Mouse (Mus musculus) hindbrain, embryonic 12.5 days (tissue): Measurements from ENCODE around the gene Lhb. TPM values are rescaled to one million over a fixed set of nuclear protein-coding genes. Genes with fewer than 3 reads are reported as not detected.

Experiments
- ATAC-seq: fragments of 200-750 bp; cut with Nextera tagmentation; 2 replicates; pipeline ENCODE4 v1.8.0; 2017; ENCODE audit warnings: moderate TSS enrichment; ENCODE audit not compliant: low FRiP score
- H3K27ac ChIP-seq: fragments of 300-500 bp; sonication (generic); 2 replicates; pipeline ENCODE4 v1.5.1; 2016; ENCODE audit warnings: mild to moderate bottlenecking
- H3K27me3 ChIP-seq: fragments of 300-500 bp; sonication (generic); 2 replicates; pipeline ENCODE4 v1.6.1; 2016; ENCODE audit warnings: mild to moderate bottlenecking
- H3K36me3 ChIP-seq: fragments of 300-500 bp; sonication (generic); 2 replicates; pipeline ENCODE4 v1.6.1; 2016; ENCODE audit warnings: mild to moderate bottlenecking
- H3K4me1 ChIP-seq: fragments of 300-500 bp; sonication (generic); 2 replicates; pipeline ENCODE4 v1.6.1; 2016
- H3K4me2 ChIP-seq: fragments of 300-500 bp; sonication (generic); replicated peaks from 2 replicates; pipeline ENCODE4 v1.6.1; 2016; ENCODE audit warnings: mild to moderate bottlenecking
- H3K4me3 ChIP-seq: fragments of 300-500 bp; sonication (generic); 2 replicates; pipeline ENCODE4 v1.5.1; 2016; ENCODE audit warnings: mild to moderate bottlenecking
- H3K9ac ChIP-seq: fragments of 300-500 bp; sonication (generic); 2 replicates; pipeline ENCODE4 v1.6.1; 2016; ENCODE audit warnings: mild to moderate bottlenecking, moderate library complexity
- H3K9me3 ChIP-seq: fragments of 300-500 bp; sonication (generic); replicated peaks from 2 replicates; pipeline ENCODE4 v1.6.1; 2016; ENCODE audit warnings: mild to moderate bottlenecking
- WGBS: fragments of 180-500 bp; shearing (Covaris S2); methylation state at CpG from one replicate; pipeline ENCODE4 v1.1.7; 2016; 5-methylcytosine and 5-hydroxymethylcytosine counted together
- polyA plus RNA-seq: library from polyadenylated mRNA; unstranded; fragments of >200 nt; fragmentation: Nextera tagmentation; extraction: Ambion mirVana; gene quantifications from 2 replicates; pipeline ENCODE4 v1.2.1, GENCODE M21; 2016

Gene Lhb
- polyA plus RNA-seq, 1 experiment from 2014 or later, result 1.0 TPM

- H3K36me3 ChIP-seq, result peaks cover 52% of the 10 kb centered on the region
- H3K9me3 ChIP-seq, result no peaks in the 10 kb centered on the region
- H3K4me2 ChIP-seq, result no peak overlapping the region
- H3K4me1 ChIP-seq, result no peaks in the 10 kb centered on the region; the same call in 1 of the 2 replicates
- H3K4me3 ChIP-seq, result no peak overlapping the region
- H3K9ac ChIP-seq, result no peak overlapping the region
- H3K27me3 ChIP-seq, result no peaks in the 10 kb centered on the region
- no peak overlapping the region for H3K27ac ChIP-seq
- 90% methylated on average over 22 of the region's 22 CpGs for WGBS
- ATAC-seq, result no peak
Measured at GRCm38 (mm10) chr7:45443526-45444420, 23.2 kb downstream of the Lhb start.

DNA sequence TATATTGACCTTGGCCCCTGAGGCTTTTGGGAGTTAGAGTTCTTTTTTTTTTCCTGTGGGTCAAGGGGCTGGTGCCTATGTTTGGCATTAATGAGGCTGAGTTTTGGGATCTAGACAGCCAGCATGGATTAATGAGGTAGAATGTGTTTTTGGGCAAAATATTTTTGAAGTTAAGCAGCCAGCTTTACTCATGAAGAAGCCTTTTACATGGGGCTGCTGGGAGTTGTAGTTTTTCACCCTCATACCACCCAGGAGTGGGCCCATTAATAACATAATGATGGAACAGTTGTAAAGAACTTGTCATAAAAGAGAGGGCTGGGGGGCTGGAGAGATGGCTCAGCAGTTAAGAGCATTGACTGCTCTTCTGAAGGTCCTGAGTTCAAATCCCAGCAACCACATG lies 26.0 kb downstream of the Lhb start:
- Histone ChIP-seq H3K9ac (no peak overlapping the region), H3K4me1 (no peaks in the 10 kb centered on the region; the same call in 1 of the 2 replicates), H3K27ac (no peak overlapping the region), H3K4me3 (no peak overlapping the region), H3K9me3 (no peaks in the 10 kb centered on the region), H3K4me2 (no peak overlapping the region), H3K36me3 (peaks cover 49% of the 10 kb centered on the region), H3K27me3 (no peaks in the 10 kb centered on the region)
- ATAC-seq, result no peak

DNA sequence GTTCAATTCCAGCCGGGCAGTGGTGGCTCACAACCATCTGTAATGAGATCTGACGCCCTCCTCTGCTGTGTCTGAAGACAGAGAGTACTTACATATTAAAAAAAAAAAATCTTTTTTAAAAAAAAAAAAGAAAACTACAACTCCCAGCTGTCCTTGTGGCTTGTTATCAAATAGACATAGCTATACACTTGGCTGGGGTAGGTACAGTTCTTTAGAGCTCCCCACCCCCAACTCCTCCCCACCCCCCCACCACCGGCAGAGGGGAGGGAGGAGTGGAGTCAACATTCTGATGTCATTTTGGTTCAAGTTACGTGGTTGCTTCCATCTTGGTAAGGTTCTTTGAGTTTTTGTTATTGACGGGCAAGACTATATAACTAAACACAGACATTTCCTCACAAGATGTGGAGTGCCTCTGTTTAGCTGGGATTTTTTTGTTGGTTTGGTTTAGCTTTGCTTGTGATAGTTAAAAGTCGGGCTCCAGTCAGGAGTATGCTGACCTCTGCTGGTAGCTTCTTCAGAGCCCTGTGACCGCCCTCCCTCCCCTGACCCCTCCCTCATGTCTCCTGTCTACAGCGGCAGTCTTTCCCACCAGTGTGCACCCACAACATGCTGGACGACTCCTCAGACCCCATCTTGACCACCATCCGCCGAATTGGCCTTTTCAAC lies 26.8 kb downstream of the Lhb start:
- Histone ChIP-seq H3K4me2 (no peak overlapping the region), H3K4me3 (no peak overlapping the region), H3K9me3 (no peaks in the 10 kb centered on the region), H3K9ac (no peak overlapping the region), H3K27me3 (no peaks in the 10 kb centered on the region), H3K36me3 (peaks cover 51% of the 10 kb centered on the region), H3K27ac (no peak overlapping the region), H3K4me1 (no peaks in the 10 kb centered on the region; the same call in 1 of the 2 replicates)
- no peak for ATAC-seq
- 31% methylated on average over 11 of the region's 11 CpGs for WGBS

- no peak for ATAC-seq
- no peak overlapping the region for H3K9ac ChIP-seq
- H3K36me3 ChIP-seq, result peaks cover 46% of the 10 kb centered on the region
- no peak overlapping the region for H3K4me3 ChIP-seq
- no peak overlapping the region for H3K4me2 ChIP-seq
- 85% methylated on average over 1 of the region's 1 CpGs for WGBS
- H3K4me1 ChIP-seq, result no peaks in the 10 kb centered on the region; the same call in 1 of the 2 replicates
- H3K27ac ChIP-seq, result no peak overlapping the region
- H3K9me3 ChIP-seq, result no peaks in the 10 kb centered on the region
- H3K27me3 ChIP-seq, result no peaks in the 10 kb centered on the region
Measured at GRCm38 (mm10) chr7:45449974-45450373, 29.4 kb downstream of the Lhb start.

DNA sequence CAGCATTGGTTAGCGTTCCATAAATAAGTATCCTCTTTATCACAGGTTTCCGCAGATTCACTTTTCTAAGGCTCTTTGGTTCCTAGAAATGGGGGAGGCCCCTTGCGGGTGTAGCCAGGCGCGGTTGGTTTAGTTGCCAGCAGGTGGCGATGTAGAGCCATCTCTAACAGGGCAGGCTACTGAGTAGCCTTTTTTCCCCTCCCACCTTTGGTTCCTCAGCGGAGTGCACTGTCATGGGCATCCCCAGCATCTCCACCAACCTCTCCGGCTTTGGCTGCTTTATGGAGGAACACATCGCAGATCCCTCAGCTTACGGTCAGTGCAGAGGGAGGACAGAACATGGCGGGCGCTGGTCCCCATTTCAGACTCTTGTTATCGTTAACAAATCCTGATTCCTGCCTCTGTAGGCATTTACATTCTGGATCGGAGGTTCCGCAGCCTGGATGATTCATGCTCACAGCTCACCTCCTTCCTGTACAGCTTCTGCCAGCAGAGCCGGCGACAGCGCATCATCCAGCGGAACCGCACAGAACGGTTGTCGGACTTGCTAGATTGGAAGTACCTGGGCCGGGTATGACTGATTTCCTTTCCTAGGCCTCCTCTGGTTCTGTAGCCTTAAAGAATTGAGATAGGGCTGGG lies 30.8 kb downstream of the Lhb start:
- ATAC-seq, result peak; percentile 68
- WGBS, result 55% methylated on average over 23 of the region's 23 CpGs
- Histone ChIP-seq H3K9ac (no peak overlapping the region), H3K27me3 (no peaks in the 10 kb centered on the region), H3K27ac (no peak overlapping the region), H3K4me2 (no peak overlapping the region), H3K36me3 (peaks cover 56% of the 10 kb centered on the region), H3K4me1 (no peaks in the 10 kb centered on the region; the same call in 1 of the 2 replicates), H3K9me3 (no peaks in the 10 kb centered on the region), H3K4me3 (no peak overlapping the region)

- Histone ChIP-seq H3K27ac (no peak overlapping the region), H3K36me3 (peaks cover 58% of the 10 kb centered on the region), H3K4me1 (peaks cover 19% of the 10 kb centered on the region), H3K4me3 (no peak overlapping the region), H3K9me3 (no peaks in the 10 kb centered on the region), H3K27me3 (no peaks in the 10 kb centered on the region), H3K4me2 (no peak overlapping the region), H3K9ac (no peak overlapping the region)
- WGBS, result 86% methylated on average over 15 of the region's 15 CpGs
- ATAC-seq, result no peak
Measured at GRCm38 (mm10) chr7:45454971-45455370, 34.4 kb downstream of the Lhb start.

DNA sequence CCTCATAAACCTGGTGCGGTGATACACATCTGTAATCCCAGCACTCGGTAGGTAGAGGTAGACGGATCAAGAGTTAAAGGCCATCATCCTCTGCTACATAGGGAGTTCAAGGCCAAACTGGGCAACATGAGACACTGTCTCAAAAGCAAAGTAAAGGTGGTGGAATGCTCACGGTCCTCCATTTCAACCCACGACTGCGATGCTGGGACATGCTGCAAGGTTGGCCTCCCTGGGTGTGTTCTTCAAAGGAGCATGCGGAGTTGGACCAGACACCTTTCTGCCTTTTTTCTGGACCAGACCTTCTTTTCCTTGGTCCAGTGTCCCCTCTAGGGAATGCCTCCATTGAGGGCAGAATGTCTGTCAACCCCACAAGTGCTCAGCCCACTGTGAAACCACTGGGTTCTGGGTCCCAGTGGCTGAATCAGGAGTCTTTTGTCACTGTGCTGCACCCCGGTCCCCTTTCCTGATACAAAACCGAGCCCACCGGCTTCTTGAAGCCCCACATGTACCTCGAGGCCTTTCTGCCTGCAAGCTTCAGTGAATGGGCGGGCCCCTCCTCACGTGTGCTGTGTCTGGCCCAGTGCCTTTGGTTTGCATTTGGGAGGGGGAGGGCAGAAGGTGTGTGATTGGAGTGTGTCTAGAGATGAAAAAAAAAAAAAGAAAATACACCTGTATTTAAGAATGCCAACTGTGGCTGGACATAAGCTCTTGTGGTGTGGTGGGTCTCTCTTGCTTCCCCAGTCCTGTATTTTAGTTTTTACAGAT lies 35.5 kb downstream of the Lhb start:
- no peak for ATAC-seq
- no peak overlapping the region for H3K9ac ChIP-seq

DNA sequence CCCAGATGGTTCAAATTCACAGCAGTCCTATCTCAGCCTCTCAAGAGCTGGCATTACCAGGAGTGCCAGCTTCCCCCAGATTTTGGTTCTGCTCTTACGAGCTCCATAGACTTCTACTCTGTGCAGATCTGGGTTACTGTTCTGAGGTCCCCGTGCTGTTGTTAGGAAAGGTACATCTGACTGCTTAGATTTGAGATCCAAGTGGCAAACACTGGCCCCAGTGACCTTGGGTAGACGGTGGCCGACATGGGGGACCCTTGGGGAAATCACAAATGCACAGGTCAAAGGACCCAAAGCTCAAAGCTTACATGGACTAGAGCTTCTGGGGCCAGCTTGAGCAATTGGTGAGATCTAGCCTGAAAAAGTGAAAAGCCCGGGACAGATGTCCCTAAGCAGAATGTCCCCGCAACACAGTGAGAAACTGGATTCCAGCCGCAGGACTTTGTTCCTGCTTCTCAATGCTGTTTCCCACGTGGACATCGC lies 36.1 kb downstream of the Lhb start:
- Histone ChIP-seq H3K4me2 (peak overlapping the region; percentile 85), H3K4me3 (peak overlapping the region; percentile 77), H3K9me3 (no peaks in the 10 kb centered on the region), H3K27ac (peak overlapping the region; percentile 6; the same call in 1 of the 2 replicates), H3K4me1 (peaks cover 36% of the 10 kb centered on the region), H3K36me3 (peaks cover 58% of the 10 kb centered on the region), H3K27me3 (no peaks in the 10 kb centered on the region), H3K9ac (peak overlapping the region; percentile 91; the same call in 1 of the 2 replicates)
- 59% methylated on average over 9 of the region's 9 CpGs for WGBS
- ATAC-seq, result no peak

More for the DNA sequence above, 35.5 kb downstream of the Lhb start:
- no peak overlapping the region for H3K4me2 ChIP-seq
- H3K36me3 ChIP-seq, result peaks cover 54% of the 10 kb centered on the region
- H3K9me3 ChIP-seq, result no peaks in the 10 kb centered on the region
- H3K4me3 ChIP-seq, result no peak overlapping the region
- H3K4me1 ChIP-seq, result peaks cover 30% of the 10 kb centered on the region
- H3K27me3 ChIP-seq, result no peaks in the 10 kb centered on the region
- H3K27ac ChIP-seq, result 0 out of 2 replicates have a peak overlapping the region, but pooled peaks have one; percentile 2
- 76% methylated on average over 13 of the region's 13 CpGs for WGBS

- peaks cover 61% of the 10 kb centered on the region for H3K36me3 ChIP-seq
- H3K9ac ChIP-seq, result peak overlapping the region; percentile 91
- H3K4me1 ChIP-seq, result peaks cover 41% of the 10 kb centered on the region
- ATAC-seq, result no peak
- no peaks in the 10 kb centered on the region for H3K27me3 ChIP-seq
- peak overlapping the region; percentile 85 for H3K4me2 ChIP-seq
- peak overlapping the region; percentile 95 for H3K27ac ChIP-seq
- H3K4me3 ChIP-seq, result peak overlapping the region; percentile 77
- 72% methylated on average over 10 of the region's 10 CpGs for WGBS
- H3K9me3 ChIP-seq, result no peaks in the 10 kb centered on the region
Measured at GRCm38 (mm10) chr7:45457204-45458060, 36.8 kb downstream of the Lhb start.

DNA sequence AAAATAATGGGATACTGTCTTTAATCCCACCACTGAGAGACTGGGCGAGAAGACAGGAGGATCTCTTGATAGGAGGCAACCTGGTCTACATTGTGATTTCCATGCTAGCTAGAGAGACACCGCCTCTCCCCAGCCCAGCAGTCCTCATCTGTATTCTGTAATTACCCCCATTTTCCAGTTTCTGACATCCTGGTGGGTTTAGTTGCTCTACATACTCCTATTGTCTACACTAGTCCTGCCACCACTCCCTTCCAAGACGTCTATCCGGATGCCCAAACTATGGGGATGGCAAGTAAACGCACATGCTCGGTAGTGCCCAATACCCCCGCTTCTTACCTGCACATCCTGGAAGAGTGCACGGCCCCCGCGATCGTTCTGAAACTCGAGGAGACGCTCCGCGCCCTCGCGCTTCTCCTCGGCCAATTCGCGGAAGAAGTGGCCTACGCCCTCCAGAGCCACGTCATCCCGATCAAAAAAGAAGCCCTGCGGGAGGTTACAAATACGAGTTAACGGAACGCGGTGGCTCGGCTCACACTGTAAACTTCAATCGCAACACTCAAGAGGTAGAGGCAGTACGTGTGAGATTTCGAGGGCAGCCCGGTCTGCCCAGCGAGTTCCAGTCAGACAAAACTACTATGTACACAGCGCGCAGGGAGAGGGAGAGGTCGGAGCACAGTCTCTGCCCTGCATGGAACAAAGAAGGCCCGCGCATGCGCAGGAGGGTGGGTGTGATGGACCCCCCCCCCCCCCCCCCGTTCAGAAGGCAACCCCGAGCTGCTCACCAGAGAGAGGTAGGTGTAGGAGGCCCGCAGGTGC lies 38.3 kb downstream of the Lhb start:
- H3K4me3 ChIP-seq, result peak overlapping the region; percentile 77
- peaks cover 68% of the 10 kb centered on the region for H3K36me3 ChIP-seq
- H3K27ac ChIP-seq, result peak overlapping the region; percentile 95
- peak overlapping the region; percentile 91 for H3K9ac ChIP-seq
- H3K9me3 ChIP-seq, result no peaks in the 10 kb centered on the region
- 2% methylated on average over 42 of the region's 43 CpGs for WGBS
- peak overlapping the region; percentile 85 for H3K4me2 ChIP-seq
- H3K27me3 ChIP-seq, result no peaks in the 10 kb centered on the region
- peaks cover 41% of the 10 kb centered on the region for H3K4me1 ChIP-seq
- ATAC-seq, result peak; percentile 80
